Mouse (Mus musculus) intestine, embryonic 16.5 days (tissue): ENCODE measurements around the gene Krtap12-1. TPM values are rescaled to one million over a fixed set of nuclear protein-coding genes. Genes with fewer than 3 reads are reported as not detected.
"Not testable (repeated sequence)": the region's sequence is repeated elsewhere in the genome, so short reads cannot be mapped to it uniquely, and the experiment has no call there.

Experiments
- ATAC-seq: fragments of 200-750 bp; cut with Nextera tagmentation; 2 replicates; pipeline ENCODE4 v1.8.0; 2017; ENCODE audit warnings: moderate TSS enrichment, moderate library complexity
- H3K27ac ChIP-seq: fragments of 300-500 bp; sonication (generic); 2 replicates; pipeline ENCODE4 v1.5.1; 2014; ENCODE audit warnings: mild to moderate bottlenecking, low read length
- H3K27me3 ChIP-seq: fragments of 300-500 bp; sonication (generic); replicated peaks from 2 replicates; pipeline ENCODE4 v1.6.1; 2014; ENCODE audit warnings: low read length, control low read depth, mixed read lengths; ENCODE audit not compliant: control insufficient read depth, insufficient read depth
- H3K36me3 ChIP-seq: fragments of 300-500 bp; sonication (generic); 2 replicates; pipeline ENCODE4 v1.6.1; 2014; ENCODE audit warnings: low read length, control low read depth; ENCODE audit not compliant: control insufficient read depth, insufficient read depth
- H3K4me1 ChIP-seq: fragments of 300-500 bp; sonication (generic); 2 replicates; pipeline ENCODE4 v1.6.1; 2014; ENCODE audit warnings: low read length, control low read depth, mixed read lengths; ENCODE audit not compliant: control insufficient read depth, insufficient read depth
- H3K4me2 ChIP-seq: fragments of 300-500 bp; sonication (generic); 2 replicates; pipeline ENCODE4 v1.6.1; 2014; ENCODE audit warnings: low read depth, low read length, control low read depth
- H3K4me3 ChIP-seq: fragments of 300-500 bp; sonication (generic); 2 replicates; pipeline ENCODE4 v1.5.1; 2014; ENCODE audit warnings: mild to moderate bottlenecking, low read length
- H3K9ac ChIP-seq: fragments of 300-500 bp; sonication (generic); 2 replicates; pipeline ENCODE4 v1.6.1; 2014; ENCODE audit warnings: low read depth, low read length
- H3K9me3 ChIP-seq: fragments of 300-500 bp; sonication (generic); 2 replicates; pipeline ENCODE4 v1.6.1; 2016; ENCODE audit warnings: low read length, control low read depth; ENCODE audit not compliant: control insufficient read depth
- WGBS: fragments of 180-500 bp; shearing (Covaris S2); extraction: QIAGEN DNeasy Blood & Tissue Kit; methylation state at CpG from one replicate; pipeline ENCODE4 v1.1.7; 2014; 5-methylcytosine and 5-hydroxymethylcytosine counted together
- polyA plus RNA-seq: library from polyadenylated mRNA; unstranded; fragments of >200 nt; fragmentation: Nextera tagmentation; extraction: Ambion mirVana; gene quantifications from 2 replicates; pipeline ENCODE4 v1.2.1, GENCODE M21; 2015

Gene Krtap12-1
- not detected in 2 replicates for polyA plus RNA-seq

- H3K4me3 ChIP-seq, H3K27me3 ChIP-seq, H3K4me1 ChIP-seq, H3K36me3 ChIP-seq, H3K9ac ChIP-seq, H3K27ac ChIP-seq, ATAC-seq, H3K9me3 ChIP-seq, H3K4me2 ChIP-seq: not testable (repeated sequence)
- 90% methylated on average over 1 of the region's 1 CpGs for WGBS
These were observed at the start of gene Krtap12-1 for GRCm38 (mm10) chr10:77720299-77720698. TSS of gene Krtap12-1 (plus strand) at chr10:77720599.

GRCm38 (mm10) chr10:77670710-77671109 lies 49.7 kb upstream of the Krtap12-1 start:
- H3K27ac ChIP-seq, result no peak overlapping the region
- no peaks in the 10 kb centered on the region for H3K36me3 ChIP-seq
- H3K9ac ChIP-seq, result no peak overlapping the region
- no peaks in the 10 kb centered on the region for H3K4me1 ChIP-seq
- no peak overlapping the region for H3K4me2 ChIP-seq
- no peak for ATAC-seq
- H3K27me3 ChIP-seq, result no peaks in the 10 kb centered on the region
- WGBS, result 72% methylated on average over 4 of the region's 4 CpGs
- H3K4me3 ChIP-seq, result no peak overlapping the region
- no peaks in the 10 kb centered on the region for H3K9me3 ChIP-seq

GRCm38 (mm10) chr10:77671519-77671918 lies 48.9 kb upstream of the Krtap12-1 start:
- WGBS, result 38% methylated on average over 4 of the region's 4 CpGs
- ATAC-seq, result peak; percentile 52
- no peak overlapping the region for H3K27ac ChIP-seq
- no peak overlapping the region for H3K9ac ChIP-seq
- H3K4me3 ChIP-seq, result no peak overlapping the region
- H3K27me3 ChIP-seq, result no peaks in the 10 kb centered on the region
- no peak overlapping the region for H3K4me2 ChIP-seq
- H3K4me1 ChIP-seq, result no peaks in the 10 kb centered on the region
- H3K36me3 ChIP-seq, result no peaks in the 10 kb centered on the region
- no peaks in the 10 kb centered on the region for H3K9me3 ChIP-seq

- Histone ChIP-seq H3K27ac (no peak overlapping the region), H3K27me3 (peaks cover 19% of the 10 kb centered on the region), H3K9ac (no peak overlapping the region), H3K4me1 (peaks cover 12% of the 10 kb centered on the region), H3K4me3 (no peak overlapping the region), H3K4me2 (no peak overlapping the region), H3K9me3 (no peaks in the 10 kb centered on the region), H3K36me3 (no peaks in the 10 kb centered on the region)
- WGBS, result 57% methylated on average over 13 of the region's 13 CpGs
- ATAC-seq, result no peak
These were observed 46.6 kb upstream of the Krtap12-1 start for GRCm38 (mm10) chr10:77673765-77674164.

- no peak; the same call in 1 of the 2 replicates for ATAC-seq
- Histone ChIP-seq H3K27ac (no peak overlapping the region), H3K4me3 (peak overlapping the region; percentile 34), H3K9ac (no peak overlapping the region), H3K4me1 (peaks cover 12% of the 10 kb centered on the region), H3K27me3 (peaks cover 19% of the 10 kb centered on the region), H3K9me3 (no peaks in the 10 kb centered on the region), H3K36me3 (no peaks in the 10 kb centered on the region), H3K4me2 (peak overlapping the region; percentile 60)
- under 1% methylated on average over 35 of the region's 35 CpGs for WGBS
These were observed 42.8 kb upstream of the Krtap12-1 start for GRCm38 (mm10) chr10:77677562-77677961.

GRCm38 (mm10) chr10:77682994-77683393 lies 37.4 kb upstream of the Krtap12-1 start:
- 80% methylated on average over 7 of the region's 7 CpGs for WGBS

GRCm38 (mm10) chr10:77684181-77684580 lies 36.2 kb upstream of the Krtap12-1 start:
- 46% methylated on average over 8 of the region's 8 CpGs for WGBS
- peaks cover 3% of the 10 kb centered on the region; the same call in 1 of the 2 replicates for H3K4me1 ChIP-seq
- H3K9ac ChIP-seq, result no peak overlapping the region
- no peak overlapping the region for H3K4me3 ChIP-seq
- H3K27ac ChIP-seq, result no peak overlapping the region
- H3K36me3 ChIP-seq, result no peaks in the 10 kb centered on the region
- no peak for ATAC-seq
- peaks cover 14% of the 10 kb centered on the region; the same call in 1 of the 2 replicates for H3K27me3 ChIP-seq
- H3K4me2 ChIP-seq, result no peak overlapping the region
- no peaks in the 10 kb centered on the region for H3K9me3 ChIP-seq

More at GRCm38 (mm10) chr10:77682994-77683393, 37.4 kb upstream of the Krtap12-1 start:
- Histone ChIP-seq H3K36me3 (no peaks in the 10 kb centered on the region), H3K9ac (no peak overlapping the region), H3K27me3 (peaks cover 20% of the 10 kb centered on the region), H3K4me3 (no peak overlapping the region), H3K27ac (no peak overlapping the region), H3K4me1 (peaks cover 7% of the 10 kb centered on the region; the same call in 1 of the 2 replicates), H3K9me3 (no peaks in the 10 kb centered on the region), H3K4me2 (no peak overlapping the region)
- ATAC-seq, result no peak

GRCm38 (mm10) chr10:77685895-77686664 lies 34.3 kb upstream of the Krtap12-1 start, which contains the start of gene Tspear:
TSS of gene Tspear (plus strand) at chr10:77686569.
- Histone ChIP-seq H3K4me1 (peaks cover 3% of the 10 kb centered on the region; the same call in 1 of the 2 replicates), H3K4me3 (no peak within 1 kb of the TSS), H3K27me3 (peaks cover 14% of the 10 kb centered on the region; the same call in 1 of the 2 replicates), H3K9me3 (no peaks in the 10 kb centered on the region), H3K27ac (no peak within 1 kb of the TSS), H3K9ac (peak within 1 kb of the TSS; percentile 7; the same call in 1 of the 2 replicates), H3K4me2 (peak within 1 kb of the TSS; percentile 26; the same call in 1 of the 2 replicates), H3K36me3 (no peaks in the 10 kb centered on the region)
- ATAC-seq, result peak; percentile 84
- 3% methylated on average over 22 of the region's 22 CpGs for WGBS

- Histone ChIP-seq H3K4me2 (no peak overlapping the region), H3K27ac (no peak overlapping the region), H3K27me3 (peaks cover 14% of the 10 kb centered on the region; the same call in 1 of the 2 replicates), H3K9me3 (no peaks in the 10 kb centered on the region), H3K4me1 (peaks cover 3% of the 10 kb centered on the region; the same call in 1 of the 2 replicates), H3K36me3 (no peaks in the 10 kb centered on the region), H3K4me3 (no peak overlapping the region), H3K9ac (no peak overlapping the region)
- WGBS, result 28% methylated on average over 10 of the region's 10 CpGs
- no peak for ATAC-seq
These were observed 33.4 kb upstream of the Krtap12-1 start for GRCm38 (mm10) chr10:77687021-77687420.
